Mouse (Mus musculus): ENCODE results near the gene Gm15293.
"Not testable (repeated sequence)": the region's sequence is repeated elsewhere in the genome, so short reads cannot be mapped to it uniquely, and the experiment has no call there.

The Gm15293 gene

GRCm38 (mm10) chr8:21201261-21201660, at the start of gene Gm15293:
Gene Gm15293, plus strand, starts transcription at chr8:21201561.
- not testable (repeated sequence) for DNase-seq (ENCODE audit: low read depth in 2 of 2, low spot score in 2 of 2)

DNA sequence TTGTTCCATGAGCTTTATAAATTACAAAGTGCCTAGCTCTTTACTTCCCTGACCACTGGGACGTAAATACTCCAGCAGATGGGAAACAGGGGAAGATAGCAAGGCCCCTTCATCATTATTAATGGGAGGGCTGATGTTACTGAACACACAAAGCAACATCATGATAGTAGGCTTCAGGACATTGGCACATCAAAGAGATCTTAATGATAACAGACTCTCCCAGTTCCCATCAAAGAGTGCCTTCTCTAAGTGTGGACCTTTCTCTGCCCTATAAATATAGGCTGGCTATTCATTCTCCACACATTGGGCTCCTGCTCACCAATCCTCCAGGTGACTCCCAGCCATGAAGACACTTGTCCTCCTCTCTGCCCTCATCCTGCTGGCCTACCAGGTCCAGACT, 39.4 kb upstream of the Gm15293 start, which contains the start of gene Defa22:
Defa22 (plus strand) TSS at position 301 of the 400 bp plus-strand sequence.
- DNase-seq (ENCODE audit: low read depth in 2 of 2, low spot score in 2 of 2) = not testable (repeated sequence)

DNA sequence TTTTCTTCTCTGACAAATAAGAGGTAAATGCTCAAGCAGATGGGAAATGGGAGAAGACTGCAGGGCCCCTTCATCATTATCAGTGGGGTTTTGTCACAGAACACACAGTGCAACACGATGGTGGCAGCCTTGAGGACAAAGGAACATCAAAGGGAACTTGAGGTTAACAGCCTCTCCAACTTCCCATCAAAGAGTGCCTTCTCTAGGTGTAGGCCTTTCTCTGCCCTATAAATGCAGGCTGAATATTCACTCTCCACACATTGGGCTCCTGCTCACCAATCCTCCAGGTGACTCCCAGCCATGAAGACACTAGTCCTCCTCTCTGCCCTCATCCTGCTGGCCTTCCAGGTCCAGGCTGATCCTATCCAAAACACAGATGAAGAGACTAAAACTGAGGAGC, 10.0 kb upstream of the Gm15293 start, which contains the start of gene Defa31:
Defa31 (plus strand) TSS at position 301 of the 400 bp plus-strand sequence.
- not testable (repeated sequence) for DNase-seq (ENCODE audit: low read depth in 2 of 2, low spot score in 2 of 2)

All from CD8-positive naive resting alpha-beta T cell, adult 2 months (primary cell).